In genomic region chr7:31109091-31109490, GRCm38 (mm10) we compare ENCODE assay signal across 10 mouse cellular contexts. TPM values are rescaled to one million over a fixed set of nuclear protein-coding genes. Genes with fewer than 3 reads are reported as not detected.
DNase-seq lines count a peak whose midpoint lies in the region; ATAC-seq lines count a peak whose summit lies in the region.
"Had no signal": no experiment of that assay in that cellular context is flagged by ENCODE, and none has a peak within 500 bp of the region (broad histone marks: within the 10 kb centered on the region; RNA-seq: fewer than 3 reads in every experiment).

No protein-coding gene starts in this region.

- H3K4me2 ChIP-seq in kidney, embryonic 15.5 days = no peak overlapping the region
- H3K4me2 ChIP-seq: forebrain, embryonic 15.5 days had no signal

- H3K4me1 ChIP-seq in kidney, embryonic 15.5 days = peaks cover 30% of the 10 kb centered on the region
- H3K4me1 ChIP-seq: forebrain, embryonic 15.5 days had no signal

- no peak overlapping the region for H3K4me3 ChIP-seq in kidney, embryonic 15.5 days (replicated peaks)
- H3K4me3 ChIP-seq: forebrain, embryonic 15.5 days had no signal

- no peak overlapping the region for H3K9ac ChIP-seq in kidney, embryonic 15.5 days
- H3K9ac ChIP-seq: forebrain, embryonic 15.5 days had no signal

- no peak for ATAC-seq in kidney, embryonic 15.5 days (replicated peaks; ENCODE audit: low FRiP score)
- ATAC-seq: forebrain, embryonic 15.5 days had no signal

- no peaks in the 10 kb centered on the region for H3K36me3 ChIP-seq in kidney, embryonic 15.5 days
- H3K36me3 ChIP-seq: forebrain, embryonic 15.5 days had no signal

- WGBS in kidney, embryonic 15.5 days = 50% methylated on average over 7 of the region's 7 CpGs

- peak; percentile 80 for DNase-seq in kidney, adult 11 months
- DNase-seq in cerebellum, adult 11-12 months = peak; percentile 83
- DNase-seq in gastrocnemius, postnatal 10 days = peak; percentile 72
- peak; percentile 62 for DNase-seq in lung, postnatal 10 days
- DNase-seq in embryo, embryonic 9.5 days (ENCODE audit: extremely low spot score) = no peak
- no peak for DNase-seq in right cerebral cortex, postnatal 36 days (ENCODE audit: low spot score in 2 of 2)

- H3K27me3 ChIP-seq in kidney, embryonic 15.5 days = no peaks in the 10 kb centered on the region
- H3K27me3 ChIP-seq: forebrain, embryonic 15.5 days had no signal

- no peak overlapping the region for H3K27ac ChIP-seq in kidney, embryonic 15.5 days
- H3K27ac ChIP-seq: forebrain, embryonic 15.5 days; kidney, postnatal 0 days had no signal

- H3K9me3 ChIP-seq in kidney, embryonic 15.5 days (replicated peaks) = no peaks in the 10 kb centered on the region
- H3K9me3 ChIP-seq: forebrain, embryonic 15.5 days had no signal

RNA-seq across cellular contexts. Expression of gene Hpn, which starts 6.0 kb away (rescaled TPM):
- polyA plus RNA-seq in kidney, embryonic 15.5 days (2015; fragmentation: Nextera tagmentation; extraction: Ambion mirVana) = 40.6 and 45.0 TPM in 2 replicates
- total RNA-seq in gastrocnemius, postnatal 10 days (2021) = 1 to 10 TPM; 6.8 to 7.8 TPM

RNA-seq across cellular contexts. Expression of gene Scn1b, which starts 17.7 kb away (rescaled TPM):
- polyA plus RNA-seq in kidney, embryonic 15.5 days (2015; fragmentation: Nextera tagmentation; extraction: Ambion mirVana) = 1.4 and 2.0 TPM in 2 replicates
- 100 to 1,000 TPM; 303 to 352 TPM for total RNA-seq in gastrocnemius, postnatal 10 days (2021)
- total RNA-seq: neutrophil, adult 5-6 weeks had no signal

RNA-seq across cellular contexts. Expression of gene Fxyd3, which starts 32.6 kb away (rescaled TPM):
- polyA plus RNA-seq in kidney, embryonic 15.5 days (2015; fragmentation: Nextera tagmentation; extraction: Ambion mirVana) = 14.3 and 14.8 TPM in 2 replicates
- total RNA-seq in gastrocnemius, postnatal 10 days (2021) = 1 to 10 TPM; 2.9 TPM
- total RNA-seq: neutrophil, adult 5-6 weeks had no signal
- polyA plus RNA-seq: forebrain, embryonic 15.5 days had no signal

RNA-seq across cellular contexts. Expression of gene Gramd1a, which starts 46.6 kb away (rescaled TPM):
- polyA plus RNA-seq in kidney, embryonic 15.5 days (2015; fragmentation: Nextera tagmentation; extraction: Ambion mirVana) = 60.6 and 69.5 TPM in 2 replicates
- 10 to 100 TPM; 35.0 to 35.8 TPM for total RNA-seq in gastrocnemius, postnatal 10 days (2021)

RNA-seq across cellular contexts. Expression of gene Lgi4, which starts 49.9 kb away (rescaled TPM):
- polyA plus RNA-seq in kidney, embryonic 15.5 days (2015; fragmentation: Nextera tagmentation; extraction: Ambion mirVana) = 0.34 and 0.44 TPM in 2 replicates
- 1 to 10 TPM; 8.4 to 9.9 TPM for total RNA-seq in gastrocnemius, postnatal 10 days (2021)

Comparison
In these comparisons a context has a peak if more than half of its experiments do, and no peak if none do; other contexts are left out.
1. DNase-seq: peak in kidney, adult 11 months (single experiment), cerebellum, adult 11-12 months (single experiment), gastrocnemius, postnatal 10 days (single experiment) and lung, postnatal 10 days (single experiment); none in embryo, embryonic 9.5 days (single experiment) and right cerebral cortex, postnatal 36 days (0 of 2).